Mouse (Mus musculus) adrenal gland, postnatal 36 days (tissue): ENCODE data around the gene Obsl1. TPM values are rescaled to one million over a fixed set of nuclear protein-coding genes. Genes with fewer than 3 reads are reported as not detected.
A peak's percentile ranks its signal among the peaks of the same experiment; 100 is the strongest.

Experiments used
- DNase-seq, 2 experiments: peaks; one replicate each; pipeline ENCODE4 v3.0.0; 2021; ENCODE audit warnings: mixed read lengths in 1 of 2
- total RNA-seq, 2 experiments: library from RNA; stranded (reverse); gene quantifications; 2 replicates each; pipeline ENCODE4 v1.2.3; 2021

The Obsl1 gene
- total RNA-seq, 2 experiments from 2014 or later, result 59.8 to 67.4 TPM

DNA sequence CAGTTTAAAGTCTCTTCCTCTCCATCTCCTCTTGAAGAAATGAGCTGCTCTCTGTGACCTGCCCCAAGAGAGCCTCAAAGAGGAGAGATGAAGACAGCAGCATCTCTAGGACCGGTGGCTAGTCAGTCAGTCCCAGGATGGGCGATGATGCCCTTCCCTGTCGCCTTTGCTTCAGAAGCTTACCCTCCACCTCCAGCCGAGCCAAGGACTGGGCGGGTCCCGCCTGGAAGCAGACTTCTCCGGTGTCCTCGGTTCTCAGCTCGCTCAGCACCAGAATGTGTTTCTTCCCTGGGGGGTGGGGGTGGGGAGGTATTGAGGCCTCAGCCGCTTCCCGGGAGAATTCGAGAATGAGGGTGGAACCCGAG is 19.2 kb downstream of the Obsl1 start:
- no peak for DNase-seq

DNA sequence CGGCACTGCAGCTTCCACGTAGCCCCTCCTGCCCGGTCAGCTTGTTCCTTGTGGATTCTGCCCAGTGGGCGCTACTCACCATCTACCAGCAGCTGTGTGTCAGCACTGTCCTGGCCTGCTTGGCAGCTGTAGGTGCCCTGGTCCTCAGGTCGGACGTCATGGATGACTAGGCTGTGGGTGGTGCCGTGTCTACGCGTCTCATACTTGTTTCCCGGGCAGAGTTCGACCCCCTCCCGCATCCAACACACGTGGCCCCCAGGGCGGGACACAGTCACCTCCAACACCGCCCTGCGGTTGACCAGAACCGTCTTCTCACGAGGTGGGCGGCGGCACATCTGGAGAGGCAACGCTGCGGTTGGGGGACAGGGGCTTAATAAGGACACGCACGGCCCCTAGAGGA is 19.7 kb downstream of the Obsl1 start:
- no peak for DNase-seq

DNA sequence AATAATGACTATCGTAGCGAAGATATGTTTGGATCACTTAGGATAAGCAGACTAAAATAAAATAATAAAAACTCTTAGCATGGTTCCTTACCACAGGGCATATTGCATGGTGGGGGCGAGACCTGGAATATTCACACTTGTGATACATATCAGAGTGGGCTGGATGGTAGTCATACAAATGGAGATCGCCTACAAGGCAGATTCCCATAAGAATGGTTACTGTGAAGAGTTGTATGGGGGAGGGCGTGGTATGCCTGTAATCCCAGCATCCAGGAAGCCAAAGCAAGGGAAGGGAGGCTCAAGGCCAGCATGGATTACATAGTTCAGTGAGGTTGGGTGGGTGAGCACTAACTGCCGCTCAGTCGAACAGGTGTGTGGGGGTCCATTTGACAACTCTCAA is 25.5 kb downstream of the Obsl1 start:
- no peak for DNase-seq

DNA sequence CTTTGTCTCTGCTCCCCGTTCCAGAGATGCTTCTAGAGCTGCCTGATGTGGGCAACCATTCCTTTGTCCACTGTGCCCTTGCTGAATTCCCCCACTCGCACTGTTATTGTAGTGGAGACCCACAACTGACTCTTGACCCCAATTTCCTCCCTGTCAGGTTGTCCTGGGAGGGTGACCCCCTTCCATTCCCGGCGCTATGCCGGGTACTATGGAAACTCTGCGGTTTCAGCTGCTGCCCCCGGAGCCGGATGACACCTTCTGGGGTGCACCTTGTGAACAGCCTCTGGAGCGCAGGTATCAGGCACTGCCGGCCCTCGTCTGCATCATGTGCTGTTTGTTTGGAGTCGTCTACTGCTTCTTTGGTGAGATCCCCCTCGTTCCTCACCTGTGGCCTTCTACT is 26.2 kb downstream of the Obsl1 start:
- DNase-seq, result no peak

DNA sequence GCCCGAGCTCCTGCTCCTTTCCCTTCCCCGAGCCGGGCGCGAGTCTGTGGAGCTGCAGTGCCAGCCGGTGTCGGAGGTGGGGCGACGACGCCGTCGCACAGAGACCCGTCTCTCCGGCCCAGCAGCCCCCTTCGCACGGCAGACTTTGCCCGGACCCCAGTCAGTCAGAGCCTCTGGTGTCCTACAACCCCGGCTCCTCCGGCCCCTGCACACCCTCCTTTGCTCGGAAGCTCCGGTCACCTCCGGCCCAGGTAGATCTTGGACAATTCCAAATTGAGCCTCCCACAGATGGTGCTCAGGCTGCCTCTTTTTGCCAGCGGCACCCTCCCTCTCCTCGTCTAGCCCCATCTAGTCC is 26.6 kb downstream of the Obsl1 start:
- no peak for DNase-seq

DNA sequence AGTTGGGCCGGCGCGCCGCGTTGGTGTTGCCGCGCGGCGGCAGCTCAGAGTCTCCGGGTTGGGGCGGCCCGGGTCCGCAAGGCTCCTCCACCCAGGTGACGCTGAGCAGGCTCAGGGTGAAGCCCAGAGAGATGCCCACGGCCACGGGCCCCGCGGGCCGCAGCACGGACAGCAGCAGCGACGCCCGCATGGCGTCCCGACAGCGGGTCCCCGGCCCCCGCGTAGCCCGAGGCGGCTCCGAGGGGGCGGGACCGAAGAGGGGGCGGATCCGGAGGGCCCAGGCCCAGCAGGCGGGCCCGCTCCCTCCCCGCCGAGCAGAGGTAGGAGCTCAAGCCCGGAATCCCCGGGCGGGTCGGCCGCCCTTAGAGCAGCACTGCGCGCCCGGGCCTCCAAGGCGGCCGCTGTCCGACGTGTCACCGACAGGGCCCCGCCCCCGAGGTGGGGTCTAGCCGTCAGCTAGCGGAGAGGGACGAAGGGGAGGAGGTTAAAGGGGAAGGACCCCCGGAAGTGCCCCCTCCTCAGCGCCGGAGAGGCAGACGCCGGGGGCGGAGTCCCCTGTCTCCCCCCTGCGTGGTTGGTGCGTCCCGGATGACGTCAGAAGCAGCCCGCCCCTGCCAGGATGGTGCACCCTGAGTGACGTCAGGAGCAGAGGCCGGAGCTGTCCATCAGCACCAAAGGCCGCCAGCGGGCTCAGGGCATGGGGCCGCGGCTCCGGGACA is 27.2 kb downstream of the Obsl1 start, which contains the start of the genes Chpf and Tmem198:
TSS of gene Chpf (minus strand) at position 392 of the 719 bp plus-strand sequence.
TSS of gene Tmem198 (plus strand) at position 617 of the 719 bp plus-strand sequence.
- DNase-seq, result peak; percentile 98 to 99

DNA sequence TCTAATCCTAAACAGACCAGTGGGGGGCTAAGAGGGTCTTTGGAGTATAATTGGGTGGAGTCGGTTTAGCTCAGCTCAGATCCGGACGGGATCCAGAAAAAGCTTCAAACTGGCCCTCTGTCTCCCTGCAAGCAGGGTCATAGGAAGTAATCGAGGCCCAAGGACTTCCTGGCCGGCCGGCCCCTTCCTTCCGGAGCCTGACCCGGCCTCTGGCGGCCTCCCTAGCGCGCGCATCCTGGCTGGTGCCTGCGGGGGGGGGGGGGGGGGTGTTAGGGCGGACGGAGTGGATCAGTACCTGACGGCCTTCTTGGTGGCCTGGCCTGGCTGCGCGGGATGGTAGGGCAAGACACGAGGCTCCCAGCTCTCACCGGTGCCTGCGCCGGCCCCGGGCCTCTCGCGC is 27.8 kb downstream of the Obsl1 start:
- peak; percentile 75 to 76 for DNase-seq

DNA sequence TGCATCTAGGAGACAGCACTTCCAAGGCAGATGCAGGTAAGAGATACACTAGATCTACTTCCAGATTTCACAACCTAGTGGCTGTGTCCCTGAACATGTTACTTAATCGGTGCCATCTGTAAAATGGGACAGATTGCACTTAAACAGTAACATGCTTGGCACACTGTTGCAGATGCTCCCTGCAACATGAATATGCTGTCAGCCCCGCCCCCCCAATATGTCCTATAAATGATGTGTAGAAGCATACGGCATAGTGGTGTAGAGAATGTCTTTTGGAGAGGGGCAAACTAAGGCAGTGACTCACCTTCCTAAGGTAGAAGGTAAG is 28.3 kb downstream of the Obsl1 start:
- no peak for DNase-seq

DNA sequence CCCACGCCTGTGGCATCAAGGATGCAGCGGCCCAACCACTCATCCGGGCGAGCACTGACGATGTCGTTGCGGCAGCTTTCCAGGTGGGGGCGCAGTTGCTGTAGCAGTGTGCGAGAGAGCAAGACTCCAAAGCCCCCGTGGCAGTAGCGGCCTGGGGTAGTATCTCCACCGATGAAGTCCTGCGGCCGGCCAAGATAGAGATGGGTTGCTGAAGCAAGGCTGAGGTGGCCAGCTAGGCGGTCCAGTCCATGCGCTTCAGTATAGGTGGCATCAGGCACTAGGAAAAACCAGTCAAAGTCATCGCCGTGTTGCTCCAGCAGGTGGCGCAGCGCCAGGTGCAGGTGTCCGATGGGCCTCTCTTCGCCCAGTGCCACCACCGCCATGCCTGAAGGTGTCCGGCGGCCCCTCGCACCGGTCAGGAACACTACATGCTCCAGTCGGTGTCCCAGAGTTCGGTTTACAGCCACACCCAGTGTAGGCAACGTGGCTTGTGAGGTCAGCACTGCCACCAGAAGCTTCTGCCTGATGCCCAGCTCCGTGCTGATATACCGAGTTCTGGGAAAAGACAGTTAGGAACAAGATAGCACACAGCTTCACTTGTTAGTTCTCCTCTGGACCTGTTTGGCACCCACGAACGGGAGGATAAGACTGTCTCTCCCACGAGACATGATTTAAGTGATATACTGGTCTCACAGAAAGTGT is 28.8 kb downstream of the Obsl1 start:
- DNase-seq, result peak; percentile 89 to 92

DNA sequence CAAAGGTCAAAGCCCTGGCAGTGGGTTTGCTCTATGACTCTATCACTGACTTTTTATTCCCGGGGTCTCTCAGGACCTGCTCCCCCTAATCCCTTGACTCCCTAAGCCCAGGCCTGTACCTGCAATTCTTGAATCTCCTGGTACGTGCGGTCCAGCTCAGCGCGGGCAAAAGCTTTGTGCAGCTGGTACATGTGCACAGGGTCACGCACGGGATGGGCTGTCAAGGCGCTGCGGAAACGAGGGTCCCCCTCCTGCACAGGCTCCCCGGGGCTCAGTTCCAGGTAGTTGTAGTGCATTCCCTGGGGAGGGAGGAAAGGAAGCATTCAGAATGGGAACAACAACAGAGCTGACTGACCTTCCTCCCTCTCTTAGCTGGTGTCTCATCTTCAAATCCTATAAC is 29.8 kb downstream of the Obsl1 start:
- no peak for DNase-seq

DNA sequence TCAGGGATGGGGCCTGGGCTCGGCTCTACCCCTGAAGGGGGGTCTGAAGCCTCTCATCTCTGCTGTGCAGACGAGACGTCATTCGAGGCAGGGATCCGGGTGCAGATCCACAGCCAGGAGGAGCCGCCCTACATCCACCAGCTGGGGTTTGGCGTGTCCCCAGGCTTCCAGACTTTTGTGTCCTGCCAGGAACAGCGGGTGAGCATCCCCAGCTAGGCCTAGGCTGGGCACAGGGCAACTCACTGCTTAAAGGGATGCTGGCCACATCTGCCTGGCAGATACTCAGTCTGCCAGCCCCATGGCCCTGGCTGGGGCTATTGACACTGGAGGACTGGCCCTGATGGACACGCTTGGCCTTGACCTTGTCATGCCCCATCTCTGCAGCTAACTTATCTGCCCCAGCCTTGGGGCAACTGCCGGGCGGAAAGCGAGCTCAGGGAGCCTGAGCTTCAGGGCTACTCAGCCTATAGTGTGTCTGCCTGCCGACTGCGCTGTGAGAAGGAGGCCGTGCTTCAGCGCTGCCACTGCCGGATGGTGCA is 36.9 kb downstream of the Obsl1 start:
- DNase-seq, result peak; percentile 49 to 73

DNA sequence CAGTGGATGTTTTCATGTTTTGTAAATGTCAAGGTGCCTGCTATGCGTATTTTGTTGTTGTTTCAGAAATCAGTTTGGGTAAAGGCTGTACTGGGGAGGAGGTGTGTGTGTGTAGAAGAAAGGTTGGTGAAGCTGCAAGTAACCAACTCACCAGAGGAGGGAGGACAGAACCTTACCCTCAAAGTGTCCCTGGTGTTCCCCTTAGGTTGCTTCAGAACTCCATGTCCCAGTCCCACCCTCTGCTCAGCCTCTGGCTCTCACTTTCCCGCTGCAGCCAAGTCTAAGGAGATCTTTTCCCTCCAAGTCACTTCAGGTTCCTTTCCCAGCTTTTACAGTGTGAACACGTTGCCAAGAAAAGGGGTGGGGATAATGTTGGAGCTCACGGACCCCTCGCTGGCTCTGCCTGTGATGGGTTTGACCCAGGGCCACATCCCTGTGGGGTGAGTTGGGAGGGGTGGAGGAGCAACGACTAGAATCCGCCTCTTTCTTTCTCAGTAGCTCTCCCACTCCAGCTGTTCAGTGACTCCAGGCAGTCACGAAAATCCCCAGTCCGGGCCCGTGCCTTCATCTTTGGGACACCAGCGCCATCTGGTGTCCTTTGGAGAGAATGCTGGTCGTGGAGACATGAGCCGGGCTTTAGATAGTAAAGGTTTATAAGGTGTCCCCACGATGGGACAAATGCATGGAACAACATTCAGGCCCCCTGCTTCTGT is 38.9 kb downstream of the Obsl1 start:
- peak; percentile 82 to 83 for DNase-seq

DNA sequence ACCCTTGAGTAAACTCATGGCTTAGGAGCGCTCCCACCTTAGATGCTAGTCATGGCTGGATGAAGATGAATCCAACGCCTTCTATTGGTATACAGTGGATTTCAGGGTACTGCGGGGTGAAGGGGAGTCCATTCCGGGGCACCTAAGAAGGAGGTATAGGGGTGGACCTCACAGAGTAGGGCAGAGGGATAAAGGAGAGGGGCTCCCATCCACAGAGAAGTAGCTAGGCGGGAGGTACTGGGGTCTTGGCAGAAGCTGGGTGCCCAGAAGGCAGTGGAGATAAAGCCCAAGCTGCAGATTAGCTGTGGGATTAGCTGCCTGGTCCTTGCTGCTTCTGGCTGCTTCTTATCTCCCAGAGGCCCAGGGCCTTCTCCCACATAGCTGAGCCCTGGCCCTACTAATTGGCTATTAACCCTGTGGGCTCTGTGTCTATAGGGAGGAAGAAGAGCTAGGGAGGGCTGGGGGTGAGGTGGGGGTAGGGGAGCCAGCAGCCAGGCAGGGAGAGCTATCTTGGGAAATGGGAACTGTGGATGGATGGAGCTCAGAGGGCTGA is 42.5 kb downstream of the Obsl1 start:
- no peak for DNase-seq

DNA sequence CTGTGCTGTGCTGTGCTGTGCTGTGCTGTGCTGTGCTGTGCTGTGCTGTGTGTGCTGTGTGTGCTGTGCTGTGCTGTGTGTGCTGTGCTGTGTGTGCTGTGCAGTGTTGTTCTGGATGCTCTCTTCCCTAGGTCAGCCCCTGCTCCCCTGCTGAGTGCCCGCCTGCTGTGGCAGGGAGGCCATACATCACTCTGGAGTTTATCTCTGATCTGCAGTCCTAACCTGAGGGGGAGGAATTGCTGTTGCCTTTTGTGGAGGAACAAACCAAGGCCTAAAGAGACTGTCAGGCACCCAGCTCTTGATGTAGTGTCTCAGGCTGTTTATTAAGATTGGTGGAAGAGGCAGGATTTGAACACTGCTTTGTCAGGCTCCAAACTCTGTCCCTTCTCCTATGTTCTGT is 43.6 kb downstream of the Obsl1 start:
- DNase-seq, result no peak

DNA sequence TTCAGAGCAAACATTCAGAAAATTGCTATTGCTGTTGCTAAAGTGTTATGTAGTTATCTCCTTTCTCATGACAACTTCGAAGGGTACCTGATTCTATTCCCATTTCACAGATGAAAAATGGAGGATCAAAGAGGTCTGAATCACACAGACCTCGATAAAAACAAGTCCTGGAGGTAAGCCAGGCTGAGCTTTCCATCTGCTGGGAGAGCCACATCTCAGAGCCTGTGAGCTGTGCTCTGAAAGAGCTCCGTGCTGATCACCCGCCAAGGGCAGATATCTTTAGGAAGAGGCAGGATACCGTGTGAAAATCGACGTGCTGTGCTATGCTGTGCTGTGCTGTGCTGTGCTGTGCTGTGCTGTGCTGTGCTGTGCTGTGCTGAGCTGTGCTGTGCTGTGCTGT is 46.0 kb downstream of the Obsl1 start:
- DNase-seq, result no peak

DNA sequence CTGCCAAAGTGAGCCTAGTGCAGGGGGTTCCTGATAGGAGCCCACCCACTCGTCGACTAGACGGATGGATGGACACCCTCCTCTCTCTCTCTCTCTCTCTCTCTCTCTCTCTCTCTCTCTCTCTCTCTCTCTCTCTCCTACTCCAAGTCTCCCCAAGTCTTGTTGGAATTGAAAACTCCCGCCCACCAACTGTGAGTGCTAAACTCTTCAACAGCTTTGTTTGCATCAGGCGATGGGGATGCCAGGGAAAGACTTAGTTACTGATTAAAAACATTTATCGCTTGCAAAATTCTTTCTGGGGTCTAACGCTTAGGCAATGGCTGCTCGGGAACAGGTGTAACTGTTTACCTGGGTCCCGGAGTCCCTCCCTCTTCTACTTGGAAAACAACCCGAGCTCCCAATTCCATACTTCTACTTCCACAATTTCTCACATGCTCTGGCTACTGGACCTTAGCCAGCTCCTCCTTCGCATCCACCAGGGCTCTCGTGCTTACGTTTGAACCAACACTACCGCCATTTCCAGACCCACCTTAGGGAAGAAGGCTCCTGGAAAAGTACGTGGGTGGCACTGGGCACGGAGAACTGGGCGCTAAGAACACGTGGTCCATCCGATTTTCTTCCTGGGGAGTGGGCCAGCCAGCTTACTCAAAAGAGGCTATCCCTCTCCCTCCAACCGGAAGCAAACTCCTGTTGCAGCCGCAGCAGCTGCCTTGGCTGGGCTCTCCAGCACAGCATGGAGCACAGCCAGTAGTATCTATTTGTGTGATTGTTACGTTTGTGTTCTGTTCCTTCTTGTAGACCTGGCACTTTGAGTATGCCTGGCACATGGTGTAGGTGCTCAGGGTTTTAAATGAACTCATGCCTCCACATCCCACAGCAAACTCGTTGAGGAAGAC is 47.2 kb downstream of the Obsl1 start:
- DNase-seq, result no peak

DNA sequence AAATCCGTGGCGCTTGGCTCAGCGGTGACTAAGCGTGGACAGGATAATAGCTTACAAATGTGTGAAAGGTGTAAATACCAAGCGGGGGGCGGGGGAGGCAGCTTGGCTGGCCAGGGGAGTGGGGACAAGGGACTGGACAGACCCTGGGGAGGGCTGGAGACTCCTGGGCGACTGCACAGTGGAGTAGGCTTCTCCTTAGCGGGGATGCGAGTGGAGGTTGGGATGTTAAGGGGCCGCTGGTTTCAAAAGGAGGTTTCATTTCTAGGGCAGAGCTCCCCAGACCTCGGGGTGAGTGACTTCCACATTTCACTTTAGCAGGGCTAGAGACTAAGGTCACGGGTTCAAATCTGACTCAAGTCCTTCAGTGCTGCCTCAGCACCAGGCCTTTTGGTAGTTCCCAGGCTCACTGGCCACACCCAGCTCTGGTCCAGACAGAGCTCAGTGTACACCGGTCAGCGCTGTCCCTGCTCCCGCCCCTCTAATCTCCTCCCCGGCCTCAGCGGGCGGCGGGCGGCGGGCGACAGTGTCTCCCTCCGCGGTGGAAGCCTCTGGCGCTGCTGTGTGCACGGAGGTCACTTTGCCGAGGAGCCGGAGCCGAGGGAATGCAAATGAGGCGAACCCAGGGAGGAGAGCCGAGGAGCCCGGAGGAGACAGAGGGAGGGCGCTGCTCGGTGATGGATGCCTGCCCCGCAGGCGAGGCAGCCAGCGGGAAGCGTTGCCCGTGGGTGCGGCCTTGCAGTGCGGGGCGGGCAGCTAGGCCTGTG is 48.0 kb downstream of the Obsl1 start:
- peak; percentile 57 to 62 for DNase-seq

DNA sequence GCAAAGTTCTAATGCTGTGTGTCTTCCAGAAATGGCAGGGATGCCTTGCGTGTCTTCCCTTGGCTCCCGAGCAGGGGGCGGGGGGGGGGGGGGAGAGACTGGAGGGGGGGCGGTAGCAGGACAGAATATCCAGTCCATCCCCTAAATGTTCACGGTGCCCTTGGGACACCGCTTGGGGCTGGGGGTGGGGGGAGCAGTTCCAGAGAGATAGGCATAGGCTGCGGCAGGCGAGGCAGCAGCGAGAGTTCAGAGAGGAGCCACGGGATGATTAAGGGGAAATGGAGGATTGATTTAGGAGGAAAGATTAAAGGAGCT is 48.6 kb downstream of the Obsl1 start:
- no peak for DNase-seq

DNA sequence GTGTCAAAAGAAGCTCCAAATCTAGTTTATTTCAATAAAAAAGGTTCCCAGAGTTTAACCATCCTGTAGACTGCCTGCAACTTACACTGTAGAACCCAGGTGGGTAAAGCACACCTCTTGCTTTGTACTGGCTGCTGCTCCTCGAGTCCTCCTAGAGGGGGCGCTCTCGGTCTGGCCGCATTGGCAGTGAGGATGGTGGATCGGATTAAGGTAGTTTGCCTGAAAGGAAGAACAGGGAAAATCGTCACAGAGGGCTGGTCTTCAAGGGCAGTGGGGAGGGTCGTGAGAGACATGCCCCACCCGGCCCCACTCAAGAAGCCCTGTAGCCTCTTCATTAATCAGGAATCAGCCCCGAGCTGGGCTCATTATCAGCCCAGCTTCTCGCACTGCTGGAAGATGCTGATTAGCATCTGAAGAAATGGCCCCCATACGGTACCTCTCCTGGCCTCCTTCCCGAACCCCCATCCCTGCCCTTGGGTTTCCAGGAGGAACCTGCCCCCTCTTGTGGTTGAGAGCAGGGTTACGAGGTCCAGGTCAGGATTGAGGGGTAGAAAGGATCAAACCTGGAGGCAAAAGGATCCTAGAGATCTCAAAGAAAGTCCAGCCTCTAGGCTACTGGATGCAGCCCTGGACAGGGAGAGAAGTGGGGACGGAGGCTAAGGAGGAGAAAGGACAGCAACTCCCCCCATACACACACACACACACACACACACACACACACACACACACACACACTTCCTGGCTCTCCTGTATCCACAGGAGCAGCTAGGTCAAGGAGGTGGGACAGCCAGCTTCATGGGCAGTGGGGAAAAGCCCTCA is 49.3 kb downstream of the Obsl1 start:
- DNase-seq, result no peak

DNA sequence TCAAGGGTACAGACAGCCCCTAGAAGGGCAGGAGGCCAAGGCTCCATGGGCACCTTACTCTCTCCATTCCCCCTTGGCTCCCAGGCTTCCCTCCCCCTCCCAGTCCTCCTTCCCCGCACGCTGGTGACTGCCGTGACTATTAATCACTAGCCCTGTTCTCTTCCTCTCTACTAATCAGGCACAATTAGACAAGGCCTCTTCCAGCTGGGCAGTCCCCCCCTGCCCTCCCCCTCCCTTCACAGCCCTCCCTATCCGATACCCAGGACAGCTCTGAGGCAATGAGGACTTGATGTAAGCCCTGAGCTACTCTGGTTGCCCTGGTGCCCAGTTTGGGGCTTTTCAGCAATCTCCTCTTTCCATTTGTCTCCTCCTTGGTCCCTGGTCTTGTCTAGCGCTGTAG is 50.3 kb downstream of the Obsl1 start:
- no peak for DNase-seq
